ENCODE assay signal across 8 mouse cellular contexts in the genomic region with DNA sequence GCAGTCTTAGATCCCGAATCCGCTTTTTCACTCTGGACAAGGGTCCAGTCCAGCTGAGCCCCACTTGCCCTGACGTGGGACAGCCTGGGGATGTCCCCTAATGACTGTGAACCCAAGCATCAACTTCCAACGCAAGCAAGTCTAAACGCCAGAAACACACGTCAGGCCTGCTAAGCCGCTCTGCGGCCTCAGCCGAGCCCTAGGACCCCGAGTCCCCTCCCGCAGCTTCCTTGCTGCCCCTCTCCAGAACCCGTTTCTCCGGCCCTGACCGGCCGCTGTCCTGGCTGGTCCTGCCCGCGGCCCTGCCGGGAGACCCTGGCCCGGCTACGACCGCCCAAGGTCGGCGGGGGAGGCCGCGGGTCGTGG. TPM values are rescaled to one million over a fixed set of nuclear protein-coding genes. Genes with fewer than 3 reads are reported as not detected.
DNase-seq lines count a peak whose midpoint lies in the region; ATAC-seq and TF ChIP-seq lines count a peak whose summit lies in the region.

No protein-coding gene starts in this region.

- peaks cover 6% of the 10 kb centered on the region for H3K4me1 ChIP-seq in embryonic facial prominence, embryonic 15.5 days
- peaks cover 13% of the 10 kb centered on the region for H3K4me1 ChIP-seq in intestine, embryonic 16.5 days (ENCODE audit: control insufficient read depth, insufficient read depth, low read length)
- H3K4me1 ChIP-seq in midbrain, embryonic 11.5 days (ENCODE audit: control insufficient read depth, insufficient read depth, low read length): peaks cover 7% of the 10 kb centered on the region; the same call in 1 of the 2 replicates

- H3K27ac ChIP-seq in gastrocnemius, adult 2 months: peak overlapping the region; percentile 99
- peak overlapping the region; percentile 89 for H3K27ac ChIP-seq in embryonic facial prominence, embryonic 15.5 days (replicated peaks)
- peak overlapping the region; percentile 93 for H3K27ac ChIP-seq in intestine, embryonic 16.5 days (ENCODE audit: low read length)
- no peak overlapping the region; the same call in 1 of the 2 replicates for H3K27ac ChIP-seq in midbrain, embryonic 11.5 days (ENCODE audit: low read depth, low read length)

- ATAC-seq in embryonic facial prominence, embryonic 15.5 days (ENCODE audit: insufficient number of reproducible peaks, low FRiP score, low TSS enrichment, low read depth): peak; percentile 56
- peak; percentile 63 for ATAC-seq in intestine, embryonic 16.5 days
- ATAC-seq in midbrain, embryonic 11.5 days (ENCODE audit: low FRiP score): peak; percentile 73

- peak overlapping the region; percentile 85 for H3K4me2 ChIP-seq in embryonic facial prominence, embryonic 15.5 days (replicated peaks)
- H3K4me2 ChIP-seq in intestine, embryonic 16.5 days (ENCODE audit: low read depth, low read length): peak overlapping the region; percentile 84
- H3K4me2 ChIP-seq in midbrain, embryonic 11.5 days: peak overlapping the region; percentile 96

- intact Hi-C loops in gastrocnemius, adult 2 months (cut with DNase I): loop anchor here (2.0 to 5.0 kb wide), 3 partner anchors 22 to 48 kb away; partner anchors contain the start of genes Dbnl and Urgcp

- DNase-seq in gastrocnemius, adult 2 months: peak; percentile 68
- no peak for DNase-seq in gastrocnemius, postnatal 4 days (ENCODE audit: low spot score in 2 of 2)
- peak; percentile 49 for DNase-seq in CD4-positive helper T cell, adult 2 months (ENCODE audit: low read depth, low spot score)
- DNase-seq in midbrain, embryonic 11.5 days (ENCODE audit: low spot score, missing footprints): peak; percentile 95
- DNase-seq in adrenal gland, adult 8-10 months: no peak
- no peak for DNase-seq in frontal cortex, postnatal 14 days (ENCODE audit: low spot score in 2 of 2)

- no peak for TF ChIP-seq CTCF in gastrocnemius, adult 2 months (IDR thresholded peaks at IDR 0.05)

- H3K36me3 ChIP-seq in embryonic facial prominence, embryonic 15.5 days: no peaks in the 10 kb centered on the region
- no peaks in the 10 kb centered on the region for H3K36me3 ChIP-seq in intestine, embryonic 16.5 days (ENCODE audit: control insufficient read depth, insufficient read depth, low read length)
- no peaks in the 10 kb centered on the region for H3K36me3 ChIP-seq in midbrain, embryonic 11.5 days (ENCODE audit: control insufficient read depth, insufficient read depth, low read length)

- peak overlapping the region; percentile 96 for H3K4me3 ChIP-seq in gastrocnemius, adult 2 months
- H3K4me3 ChIP-seq in embryonic facial prominence, embryonic 15.5 days (replicated peaks): peak overlapping the region; percentile 96
- peak overlapping the region; percentile 97 for H3K4me3 ChIP-seq in intestine, embryonic 16.5 days (ENCODE audit: low read length)
- peak overlapping the region; percentile 72 for H3K4me3 ChIP-seq in midbrain, embryonic 11.5 days (ENCODE audit: low read depth, low read length)

- no peaks in the 10 kb centered on the region for H3K9me3 ChIP-seq in embryonic facial prominence, embryonic 15.5 days (replicated peaks)
- no peaks in the 10 kb centered on the region for H3K9me3 ChIP-seq in intestine, embryonic 16.5 days (ENCODE audit: control insufficient read depth, low read length)
- H3K9me3 ChIP-seq in midbrain, embryonic 11.5 days (ENCODE audit: control insufficient read depth, low read length): no peaks in the 10 kb centered on the region

- 1% methylated on average over 26 of the region's 26 CpGs for WGBS in embryonic facial prominence, embryonic 15.5 days
- 1% methylated on average over 26 of the region's 26 CpGs for WGBS in intestine, embryonic 16.5 days
- under 1% methylated on average over 25 of the region's 26 CpGs for WGBS in midbrain, embryonic 11.5 days

- peak overlapping the region; percentile 94 for H3K9ac ChIP-seq in embryonic facial prominence, embryonic 15.5 days
- H3K9ac ChIP-seq in intestine, embryonic 16.5 days (ENCODE audit: low read depth, low read length): peak overlapping the region; percentile 99
- peak overlapping the region; percentile 90 for H3K9ac ChIP-seq in midbrain, embryonic 11.5 days (ENCODE audit: low read length)

- H3K27me3 ChIP-seq in embryonic facial prominence, embryonic 15.5 days: no peaks in the 10 kb centered on the region
- H3K27me3 ChIP-seq in intestine, embryonic 16.5 days (replicated peaks; ENCODE audit: control insufficient read depth, insufficient read depth, low read length): no peaks in the 10 kb centered on the region
- no peaks in the 10 kb centered on the region; the same call in 1 of the 2 replicates for H3K27me3 ChIP-seq in midbrain, embryonic 11.5 days (ENCODE audit: control insufficient read depth, insufficient read depth, low read length)

RNA-seq across cellular contexts. Expression of gene Urgcp, which starts 21.6 kb away (rescaled TPM):
- 10 to 100 TPM; 42.2 to 48.9 TPM for total RNA-seq in gastrocnemius, adult 2 months (2021)
- total RNA-seq in gastrocnemius, postnatal 4 days (2021): 10 to 100 TPM; 40.0 to 40.8 TPM
- polyA plus RNA-seq in embryonic facial prominence, embryonic 15.5 days (2015; fragmentation: Nextera tagmentation; extraction: Ambion mirVana): 29.4 and 30.1 TPM in 2 replicates
- 21.6 and 23.7 TPM in 2 replicates for polyA plus RNA-seq in intestine, embryonic 16.5 days (2015; fragmentation: Nextera tagmentation; extraction: Ambion mirVana)
- polyA plus RNA-seq in midbrain, embryonic 11.5 days (2014; fragmentation: Nextera tagmentation; extraction: Ambion mirVana): 9.9 and 11.7 TPM in 2 replicates
- 10 to 100 TPM; 63.6 to 83.8 (median 65.6) TPM for total RNA-seq in adrenal gland, adult 8-10 months (2022)

RNA-seq across cellular contexts. Expression of gene Mrps24, which starts 25.1 kb away (rescaled TPM):
- 100 to 1,000 TPM in 1 of 2 experiments, 10 to 100 TPM in 1; 92.2 to 109 TPM for total RNA-seq in gastrocnemius, adult 2 months (2021)
- total RNA-seq in gastrocnemius, postnatal 4 days (2021): 10 to 100 TPM; 67.8 to 84.1 TPM
- 173 and 178 TPM in 2 replicates for polyA plus RNA-seq in embryonic facial prominence, embryonic 15.5 days (2015; fragmentation: Nextera tagmentation; extraction: Ambion mirVana)
- polyA plus RNA-seq in intestine, embryonic 16.5 days (2015; fragmentation: Nextera tagmentation; extraction: Ambion mirVana): 219 and 236 TPM in 2 replicates
- 161 and 164 TPM in 2 replicates for polyA plus RNA-seq in midbrain, embryonic 11.5 days (2014; fragmentation: Nextera tagmentation; extraction: Ambion mirVana)
- 100 to 1,000 TPM; 102 to 222 (median 154) TPM for total RNA-seq in adrenal gland, adult 8-10 months (2022)

RNA-seq across cellular contexts. Expression of gene Dbnl, which starts 47.7 kb away (rescaled TPM):
- 10 to 100 TPM; 10.7 to 14.0 TPM for total RNA-seq in gastrocnemius, adult 2 months (2021)
- 10 to 100 TPM; 35.0 to 39.3 TPM for total RNA-seq in gastrocnemius, postnatal 4 days (2021)
- polyA plus RNA-seq in embryonic facial prominence, embryonic 15.5 days (2015; fragmentation: Nextera tagmentation; extraction: Ambion mirVana): 118 and 128 TPM in 2 replicates
- polyA plus RNA-seq in intestine, embryonic 16.5 days (2015; fragmentation: Nextera tagmentation; extraction: Ambion mirVana): 141 and 147 TPM in 2 replicates
- polyA plus RNA-seq in midbrain, embryonic 11.5 days (2014; fragmentation: Nextera tagmentation; extraction: Ambion mirVana): 136 and 144 TPM in 2 replicates
- 10 to 100 TPM; 70.7 to 98.8 (median 74.0) TPM for total RNA-seq in adrenal gland, adult 8-10 months (2022)

Comparison
In these comparisons a context has a peak if more than half of its experiments do, and no peak if none do; other contexts are left out.
1. DNase-seq: peak in gastrocnemius, adult 2 months (single experiment), CD4-positive helper T cell, adult 2 months (single experiment) and midbrain, embryonic 11.5 days (single experiment); none in gastrocnemius, postnatal 4 days (0 of 2), adrenal gland, adult 8-10 months (single experiment) and frontal cortex, postnatal 14 days (0 of 2).
2. Peak in every context shown above with its lines, with median percentiles within 50 percentile points of each other: H3K4me3 ChIP-seq, ATAC-seq, H3K4me2 ChIP-seq and H3K9ac ChIP-seq.